Mouse (Mus musculus): ENCODE data around the gene Ntrk2. TPM values are rescaled to one million over a fixed set of nuclear protein-coding genes. Genes with fewer than 3 reads are reported as not detected.

Ntrk2 gene
- total and polyA plus RNA-seq, 2 experiments from 2014 or later, result 0.92 to 2.9 TPM

- Histone ChIP-seq H3K9ac (replicated peaks; ENCODE audit: low read depth, low read length) (no peak overlapping the region), H3K36me3 (replicated peaks; ENCODE audit: control insufficient read depth, insufficient read depth, low read length) (no peaks in the 10 kb centered on the region), H3K27ac (ENCODE audit: low read depth) (no peak overlapping the region), H3K4me1 (ENCODE audit: control insufficient read depth, insufficient read depth) (no peaks in the 10 kb centered on the region), H3K9me3 (replicated peaks; ENCODE audit: control insufficient read depth, low read length) (no peaks in the 10 kb centered on the region), H3K4me3 (ENCODE audit: low read depth, low read length) (no peak overlapping the region), H3K27me3 (ENCODE audit: control insufficient read depth, insufficient read depth, low read length) (no peaks in the 10 kb centered on the region), H3K4me2 (ENCODE audit: low read depth, low read length) (no peak overlapping the region)
- no peak for ATAC-seq (ENCODE audit: insufficient read depth, low read depth)
- WGBS, result 52% methylated on average over 3 of the region's 3 CpGs
- DNase-seq (ENCODE audit: low spot score), result no peak
- TF ChIP-seq CTCF (IDR thresholded peaks at IDR 0.05; ENCODE audit: low read depth) (no peak), EP300 (IDR thresholded peaks at IDR 0.05; ENCODE audit: low read depth) (no peak)
Measured at GRCm38 (mm10) chr13:58882468-58882867, 76.1 kb downstream of the Ntrk2 start.

DNA sequence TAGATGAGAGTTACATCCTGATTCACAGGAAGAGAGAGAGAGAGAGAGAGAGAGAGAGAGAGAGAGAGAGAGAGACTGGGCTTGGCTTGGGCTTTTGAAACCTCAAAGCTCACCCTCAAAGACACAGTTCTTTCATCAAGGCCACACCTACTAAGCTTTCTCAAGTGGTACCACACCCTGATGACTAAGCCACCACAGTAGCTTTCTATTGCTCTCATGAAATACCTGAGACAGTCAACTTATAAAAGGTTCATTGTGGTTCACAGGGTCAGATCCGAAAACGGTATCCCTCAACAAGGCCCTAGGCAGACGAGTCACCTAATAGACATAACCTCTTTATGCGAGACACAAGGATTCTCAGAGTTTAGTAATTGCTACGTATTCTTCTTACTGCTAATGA is 76.5 kb downstream of the Ntrk2 start:
- TF ChIP-seq CTCF (IDR thresholded peaks at IDR 0.05; ENCODE audit: low read depth), result no peak
- no peak for TF ChIP-seq EP300 (IDR thresholded peaks at IDR 0.05; ENCODE audit: low read depth)
- H3K4me1 ChIP-seq (ENCODE audit: control insufficient read depth, insufficient read depth), result no peaks in the 10 kb centered on the region
- WGBS, result 82% methylated on average over 5 of the region's 5 CpGs

DNA sequence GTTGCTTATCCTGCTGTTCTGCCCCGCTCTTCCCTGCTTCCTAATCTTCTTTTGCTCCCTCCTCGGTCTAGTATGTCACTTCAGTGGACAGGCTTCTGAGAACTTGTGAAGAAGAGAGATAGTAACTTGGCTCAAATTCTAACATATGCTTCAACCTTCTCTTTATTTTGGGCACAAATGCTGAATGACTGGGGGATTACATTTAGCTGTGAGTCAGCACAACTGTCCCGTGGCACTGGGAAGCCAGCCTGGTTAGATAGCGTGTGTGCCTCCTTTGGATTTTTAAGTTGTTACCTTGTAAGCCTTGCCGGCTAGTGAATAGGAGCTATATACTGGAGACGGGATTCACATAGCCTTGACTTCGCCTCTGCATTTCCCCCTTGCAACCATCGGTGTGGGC is 79.7 kb downstream of the Ntrk2 start:
- H3K27me3 ChIP-seq (ENCODE audit: control insufficient read depth, insufficient read depth, low read length), result no peaks in the 10 kb centered on the region
- WGBS, result 54% methylated on average over 8 of the region's 8 CpGs
- no peaks in the 10 kb centered on the region for H3K4me1 ChIP-seq (ENCODE audit: control insufficient read depth, insufficient read depth)
- DNase-seq (ENCODE audit: low spot score) (no peak), ATAC-seq (ENCODE audit: insufficient read depth, low read depth) (no peak)
- no peak overlapping the region for H3K4me2 ChIP-seq (ENCODE audit: low read depth, low read length)
- H3K9me3 ChIP-seq (replicated peaks; ENCODE audit: control insufficient read depth, low read length), result 0 out of 2 replicates have a peak, but pooled peaks cover 3% of the 10 kb centered on the region
- H3K36me3 ChIP-seq (replicated peaks; ENCODE audit: control insufficient read depth, insufficient read depth, low read length), result no peaks in the 10 kb centered on the region
- H3K4me3 ChIP-seq (ENCODE audit: low read depth, low read length), result no peak overlapping the region
- no peak overlapping the region for H3K27ac ChIP-seq (ENCODE audit: low read depth)
- TF ChIP-seq EP300 (IDR thresholded peaks at IDR 0.05; ENCODE audit: low read depth), result no peak
- H3K9ac ChIP-seq (replicated peaks; ENCODE audit: low read depth, low read length), result no peak overlapping the region

More for the DNA sequence above, 76.5 kb downstream of the Ntrk2 start:
- H3K9me3 ChIP-seq (replicated peaks; ENCODE audit: control insufficient read depth, low read length), result no peaks in the 10 kb centered on the region
- DNase-seq (ENCODE audit: low spot score), result no peak
- H3K4me3 ChIP-seq (ENCODE audit: low read depth, low read length), result no peak overlapping the region
- H3K36me3 ChIP-seq (replicated peaks; ENCODE audit: control insufficient read depth, insufficient read depth, low read length), result no peaks in the 10 kb centered on the region
- ATAC-seq (ENCODE audit: insufficient read depth, low read depth), result no peak
- H3K27ac ChIP-seq (ENCODE audit: low read depth), result no peak overlapping the region
- no peak overlapping the region for H3K9ac ChIP-seq (replicated peaks; ENCODE audit: low read depth, low read length)
- no peak overlapping the region for H3K4me2 ChIP-seq (ENCODE audit: low read depth, low read length)
- no peaks in the 10 kb centered on the region for H3K27me3 ChIP-seq (ENCODE audit: control insufficient read depth, insufficient read depth, low read length)

GRCm38 (mm10) chr13:58896254-58896910 is 90.0 kb downstream of the Ntrk2 start:
- no peak overlapping the region for H3K27ac ChIP-seq (ENCODE audit: low read depth)
- no peaks in the 10 kb centered on the region for H3K4me1 ChIP-seq (ENCODE audit: control insufficient read depth, insufficient read depth)
- H3K4me3 ChIP-seq (ENCODE audit: low read depth, low read length), result no peak overlapping the region
- 68% methylated on average over 12 of the region's 12 CpGs for WGBS
- no peak overlapping the region for H3K9ac ChIP-seq (replicated peaks; ENCODE audit: low read depth, low read length)
- TF ChIP-seq CTCF (IDR thresholded peaks at IDR 0.05; ENCODE audit: low read depth), result no peak
- TF ChIP-seq EP300 (IDR thresholded peaks at IDR 0.05; ENCODE audit: low read depth), result no peak
- no peak overlapping the region for H3K4me2 ChIP-seq (ENCODE audit: low read depth, low read length)
- H3K36me3 ChIP-seq (replicated peaks; ENCODE audit: control insufficient read depth, insufficient read depth, low read length), result no peaks in the 10 kb centered on the region
- H3K9me3 ChIP-seq (replicated peaks; ENCODE audit: control insufficient read depth, low read length), result 0 out of 2 replicates have a peak, but pooled peaks cover 7% of the 10 kb centered on the region
- ATAC-seq (ENCODE audit: insufficient read depth, low read depth), result no peak
- H3K27me3 ChIP-seq (ENCODE audit: control insufficient read depth, insufficient read depth, low read length), result no peaks in the 10 kb centered on the region
- DNase-seq (ENCODE audit: low spot score), result no peak

DNA sequence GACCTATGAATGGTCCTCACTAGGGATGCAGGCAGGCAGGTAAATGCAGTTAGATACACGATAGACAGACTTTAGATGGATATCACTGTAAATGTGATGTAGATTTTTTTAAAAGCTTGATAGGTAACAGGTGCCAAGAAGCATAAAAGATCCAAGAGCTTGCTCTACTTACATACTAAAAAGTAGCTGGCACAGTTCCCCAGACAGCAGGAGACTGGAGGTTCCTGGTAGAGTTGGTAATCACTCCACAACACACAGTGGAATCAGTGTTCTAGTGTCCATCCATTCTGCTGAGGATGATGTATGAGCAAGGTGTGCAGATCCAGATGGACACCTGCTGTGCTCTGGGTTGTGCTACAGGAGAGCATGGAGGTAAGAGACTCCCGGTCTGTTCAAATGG is 93.0 kb downstream of the Ntrk2 start:
- no peak overlapping the region for H3K9ac ChIP-seq (replicated peaks; ENCODE audit: low read depth, low read length)
- TF ChIP-seq CTCF (IDR thresholded peaks at IDR 0.05; ENCODE audit: low read depth) (no peak), EP300 (IDR thresholded peaks at IDR 0.05; ENCODE audit: low read depth) (no peak)
- 0 out of 2 replicates have a peak, but pooled peaks cover 7% of the 10 kb centered on the region for H3K9me3 ChIP-seq (replicated peaks; ENCODE audit: control insufficient read depth, low read length)
- WGBS, result 85% methylated on average over 2 of the region's 2 CpGs
- no peak for ATAC-seq (ENCODE audit: insufficient read depth, low read depth)
- no peaks in the 10 kb centered on the region for H3K4me1 ChIP-seq (ENCODE audit: control insufficient read depth, insufficient read depth)
- no peak for DNase-seq (ENCODE audit: low spot score)
- H3K36me3 ChIP-seq (replicated peaks; ENCODE audit: control insufficient read depth, insufficient read depth, low read length), result no peaks in the 10 kb centered on the region
- H3K27me3 ChIP-seq (ENCODE audit: control insufficient read depth, insufficient read depth, low read length), result no peaks in the 10 kb centered on the region
- H3K4me2 ChIP-seq (ENCODE audit: low read depth, low read length), result no peak overlapping the region
- no peak overlapping the region for H3K4me3 ChIP-seq (ENCODE audit: low read depth, low read length)
- no peak overlapping the region for H3K27ac ChIP-seq (ENCODE audit: low read depth)

GRCm38 (mm10) chr13:58902313-58902712 is 95.9 kb downstream of the Ntrk2 start:
- TF ChIP-seq CTCF (IDR thresholded peaks at IDR 0.05; ENCODE audit: low read depth) (no peak), EP300 (IDR thresholded peaks at IDR 0.05; ENCODE audit: low read depth) (no peak)
- Histone ChIP-seq H3K9me3 (replicated peaks; ENCODE audit: control insufficient read depth, low read length) (0 out of 2 replicates have a peak, but pooled peaks cover 7% of the 10 kb centered on the region), H3K4me3 (ENCODE audit: low read depth, low read length) (no peak overlapping the region), H3K27me3 (ENCODE audit: control insufficient read depth, insufficient read depth, low read length) (no peaks in the 10 kb centered on the region), H3K9ac (replicated peaks; ENCODE audit: low read depth, low read length) (no peak overlapping the region), H3K36me3 (replicated peaks; ENCODE audit: control insufficient read depth, insufficient read depth, low read length) (no peaks in the 10 kb centered on the region), H3K4me1 (ENCODE audit: control insufficient read depth, insufficient read depth) (no peaks in the 10 kb centered on the region), H3K27ac (ENCODE audit: low read depth) (no peak overlapping the region), H3K4me2 (ENCODE audit: low read depth, low read length) (no peak overlapping the region)
- 59% methylated on average over 8 of the region's 8 CpGs for WGBS
- ATAC-seq (ENCODE audit: insufficient read depth, low read depth), result no peak
- no peak for DNase-seq (ENCODE audit: low spot score)

Data from heart, postnatal 0 days (tissue).